Mouse (Mus musculus): ENCODE measurements around the gene Tom1. TPM values are rescaled to one million over a fixed set of nuclear protein-coding genes. Genes with fewer than 3 reads are reported as not detected.

Gene Tom1
- total RNA-seq, 2 experiments from 2014 or later = 34.4 to 42.1 TPM

DNA sequence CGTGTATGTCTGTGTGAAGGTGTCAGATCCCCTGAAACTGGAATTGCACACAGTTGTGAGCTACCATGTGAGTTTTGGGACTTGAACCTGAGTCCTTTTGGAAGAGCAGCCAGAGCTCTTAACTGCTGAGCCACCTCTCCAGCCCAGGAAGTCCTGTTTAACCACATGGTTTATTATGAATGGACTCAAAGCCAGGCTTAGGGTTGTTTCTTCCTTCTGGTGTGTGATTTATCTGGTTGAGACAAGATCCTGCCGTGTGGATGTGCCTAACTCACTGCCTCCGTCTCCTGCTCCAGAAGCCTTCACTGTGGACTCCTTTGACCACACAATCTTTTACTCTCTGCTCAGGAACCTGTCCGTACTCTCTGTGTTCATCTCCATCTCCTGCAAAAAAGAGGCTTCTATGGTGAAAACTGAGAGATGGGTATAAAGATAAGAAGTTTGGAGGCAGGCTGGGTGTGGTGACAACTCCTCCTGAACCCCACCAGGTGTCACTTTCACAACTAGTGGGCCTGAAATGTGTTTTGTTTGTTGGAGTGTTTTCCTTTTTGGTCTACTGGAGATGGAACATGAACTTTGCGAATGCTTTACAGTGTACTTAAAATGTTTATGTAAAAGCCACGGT, 48.8 kb downstream of the Tom1 start:
- intact Hi-C loops (cut with DNase I) = no loop called here
- DNase-seq (ENCODE audit: extremely low spot score in 1 of 2, low spot score in 2 of 2) = no peak

DNA sequence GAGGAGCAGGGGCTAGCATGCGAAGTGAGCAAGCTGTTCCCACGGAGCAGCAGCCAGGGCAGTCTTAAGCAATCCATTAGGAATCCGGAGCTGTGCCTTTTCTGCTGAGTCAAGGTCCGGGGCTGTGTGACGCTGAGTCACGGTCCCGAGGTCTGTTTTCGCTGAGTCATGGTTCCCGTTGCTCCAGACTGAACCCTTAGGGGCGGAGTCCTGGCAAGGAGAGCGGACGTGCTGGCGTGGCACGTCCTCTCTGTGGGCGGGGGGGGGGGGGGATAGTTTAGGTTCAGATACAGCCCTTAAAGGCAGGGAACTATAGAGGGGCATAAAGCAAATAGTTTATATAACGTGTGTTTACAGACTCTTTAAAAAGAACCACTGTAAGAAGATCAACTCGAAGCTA, 50.3 kb downstream of the Tom1 start:
- intact Hi-C loops (cut with DNase I) = no loop called here
- DNase-seq (ENCODE audit: extremely low spot score in 1 of 2, low spot score in 2 of 2) = peak; percentile 84 to 97

DNA sequence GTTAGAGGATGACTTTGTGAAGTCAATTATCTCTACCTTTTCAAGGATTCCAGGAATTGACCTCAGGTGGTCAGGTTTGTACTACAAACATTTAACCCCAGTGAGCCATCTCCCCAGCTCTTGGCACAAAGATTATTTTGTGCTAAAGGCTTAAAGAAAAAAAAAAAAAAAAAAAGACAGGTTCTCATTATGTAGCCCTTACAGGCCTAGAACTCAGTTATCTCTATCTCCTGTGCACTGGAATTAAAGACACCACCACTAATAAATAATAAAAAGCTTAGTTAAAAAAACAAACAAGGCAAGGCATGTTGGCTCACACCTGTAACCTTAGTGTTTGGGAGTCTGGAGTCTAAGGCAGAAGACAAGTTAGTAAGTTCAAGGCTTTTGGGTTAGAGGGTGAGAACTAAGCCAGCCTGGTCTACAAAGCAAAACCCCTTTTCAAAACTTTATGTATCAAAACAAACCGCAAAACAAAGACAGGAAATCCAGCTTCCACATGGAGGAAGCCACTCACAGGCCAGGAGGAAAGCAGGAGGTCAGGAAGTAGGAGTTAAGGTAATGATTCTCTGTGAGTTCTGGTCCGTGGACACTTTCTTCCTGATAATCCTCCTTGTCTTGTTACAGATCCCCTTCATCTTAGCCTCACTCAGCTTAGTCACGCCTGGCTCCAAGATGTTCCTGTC, 51.0 kb downstream of the Tom1 start:
- intact Hi-C loops (cut with DNase I) = no loop called here

DNA sequence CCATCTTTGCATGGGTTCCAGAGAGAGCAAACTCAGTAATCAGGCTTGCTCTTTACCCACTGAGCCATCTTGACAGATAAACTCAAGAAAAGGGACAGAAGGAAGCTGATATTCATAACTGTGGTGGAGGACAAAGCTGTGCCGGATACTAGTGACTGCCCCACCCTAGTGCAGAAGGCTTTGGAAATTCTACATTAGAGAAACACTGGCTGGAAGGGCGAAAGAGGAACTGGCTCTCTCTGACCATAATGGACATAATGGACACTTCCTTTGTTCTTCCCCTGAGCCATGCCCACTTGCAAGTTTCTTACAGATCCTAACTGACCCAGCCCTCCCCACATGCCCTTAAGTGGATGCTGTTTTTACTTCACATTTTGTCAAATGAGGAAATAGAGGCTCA, 52.5 kb downstream of the Tom1 start:
- intact Hi-C loops (cut with DNase I) = no loop called here
- no peak for DNase-seq (ENCODE audit: extremely low spot score in 1 of 2, low spot score in 2 of 2)

More for the DNA sequence above, 51.0 kb downstream of the Tom1 start:
- DNase-seq (ENCODE audit: extremely low spot score in 1 of 2, low spot score in 2 of 2) = no peak

DNA sequence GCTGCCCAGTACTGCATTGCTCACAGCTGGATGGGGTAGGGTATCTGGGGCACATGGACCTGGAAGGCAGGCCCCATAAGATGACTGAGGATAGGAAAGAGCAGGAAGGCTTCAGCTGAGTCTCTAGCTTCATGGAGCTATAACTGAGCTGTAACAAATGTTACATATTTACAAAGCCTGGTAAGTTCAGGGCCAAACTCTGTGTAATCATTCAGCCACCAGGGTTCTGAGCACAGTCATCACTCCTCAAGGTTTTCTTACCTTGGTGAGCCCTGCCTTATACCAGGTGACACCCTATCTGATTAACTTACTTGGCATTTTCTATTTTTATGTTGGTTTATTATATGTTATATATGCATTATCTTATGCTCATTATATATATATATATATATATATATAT, 53.6 kb downstream of the Tom1 start:
- intact Hi-C loops (cut with DNase I) = no loop called here
- DNase-seq (ENCODE audit: extremely low spot score in 1 of 2, low spot score in 2 of 2) = no peak

DNA sequence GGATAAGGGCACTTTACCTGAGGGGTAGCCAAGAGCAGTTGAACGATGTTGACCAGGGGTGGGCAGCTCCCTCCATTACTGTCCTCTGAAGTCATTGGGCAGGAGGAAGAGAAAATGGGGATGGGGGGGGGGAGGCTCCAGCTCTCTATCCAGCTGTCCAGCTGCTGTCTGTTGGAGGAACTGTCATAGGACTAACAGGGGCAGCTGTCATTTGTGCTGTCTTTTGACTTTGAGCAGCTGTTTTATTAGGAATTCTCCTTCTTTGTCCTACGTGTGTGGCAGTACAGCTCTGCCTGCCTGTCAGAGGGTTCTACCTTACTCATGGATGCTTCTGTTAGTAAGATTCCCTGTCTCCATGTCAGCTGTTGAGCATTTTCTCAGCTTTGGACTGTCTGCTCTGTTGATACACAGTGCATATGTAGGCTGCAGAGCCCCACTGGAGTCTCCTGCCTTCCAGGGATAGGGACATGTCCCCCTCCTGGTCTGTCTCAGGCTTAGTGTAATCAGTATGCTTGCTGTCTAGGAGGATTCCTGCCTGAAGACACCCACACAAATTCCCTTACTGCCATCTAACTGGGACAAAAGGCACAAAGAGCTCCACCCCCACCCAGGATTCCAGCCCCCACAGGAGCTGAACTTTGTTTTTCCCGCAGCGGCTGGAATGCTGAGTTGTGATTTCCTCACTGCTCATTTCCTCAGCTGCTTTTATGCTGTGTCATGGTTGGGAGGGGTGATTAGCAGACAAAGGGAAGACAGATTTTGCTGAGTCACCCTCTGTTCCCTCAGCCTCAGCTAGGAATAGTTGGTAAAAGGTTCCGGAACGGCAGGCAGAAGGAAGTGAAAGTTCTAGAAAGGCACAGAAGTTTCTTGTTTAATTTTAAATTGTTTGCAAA, 55.7 kb downstream of the Tom1 start:
- DNase-seq (ENCODE audit: extremely low spot score in 1 of 2, low spot score in 2 of 2) = peak; percentile 74 to 90
- intact Hi-C loops (cut with DNase I) = no loop called here

DNA sequence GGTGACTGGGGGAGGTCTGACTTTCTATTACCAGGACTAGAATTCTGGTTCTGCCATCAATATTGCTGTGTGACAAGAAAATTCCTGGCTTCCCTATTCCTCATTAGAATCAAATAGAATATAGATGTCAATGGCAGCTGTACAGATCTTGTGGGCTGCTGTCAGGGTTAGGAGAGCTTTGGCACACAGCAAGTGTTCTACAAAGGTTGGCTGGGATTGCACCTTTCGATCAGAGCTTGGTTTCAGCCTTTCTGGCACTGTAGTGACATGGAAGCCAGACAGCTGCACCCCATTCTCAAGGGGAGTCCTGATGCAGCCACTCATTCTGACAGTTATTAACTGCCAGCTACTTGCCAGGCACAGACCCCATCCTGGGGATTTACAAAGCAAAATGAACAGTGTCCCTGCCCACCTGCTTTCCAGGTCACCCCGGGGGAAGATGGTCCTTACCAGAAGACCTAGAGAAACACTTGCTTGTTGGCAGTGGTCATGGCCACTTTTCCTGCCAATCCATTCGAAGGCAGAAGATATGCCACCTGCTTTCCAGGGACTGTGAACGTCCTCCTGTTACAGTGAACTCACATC, 57.4 kb downstream of the Tom1 start:
- intact Hi-C loops (cut with DNase I) = no loop called here
- DNase-seq (ENCODE audit: extremely low spot score in 1 of 2, low spot score in 2 of 2) = no peak

DNA sequence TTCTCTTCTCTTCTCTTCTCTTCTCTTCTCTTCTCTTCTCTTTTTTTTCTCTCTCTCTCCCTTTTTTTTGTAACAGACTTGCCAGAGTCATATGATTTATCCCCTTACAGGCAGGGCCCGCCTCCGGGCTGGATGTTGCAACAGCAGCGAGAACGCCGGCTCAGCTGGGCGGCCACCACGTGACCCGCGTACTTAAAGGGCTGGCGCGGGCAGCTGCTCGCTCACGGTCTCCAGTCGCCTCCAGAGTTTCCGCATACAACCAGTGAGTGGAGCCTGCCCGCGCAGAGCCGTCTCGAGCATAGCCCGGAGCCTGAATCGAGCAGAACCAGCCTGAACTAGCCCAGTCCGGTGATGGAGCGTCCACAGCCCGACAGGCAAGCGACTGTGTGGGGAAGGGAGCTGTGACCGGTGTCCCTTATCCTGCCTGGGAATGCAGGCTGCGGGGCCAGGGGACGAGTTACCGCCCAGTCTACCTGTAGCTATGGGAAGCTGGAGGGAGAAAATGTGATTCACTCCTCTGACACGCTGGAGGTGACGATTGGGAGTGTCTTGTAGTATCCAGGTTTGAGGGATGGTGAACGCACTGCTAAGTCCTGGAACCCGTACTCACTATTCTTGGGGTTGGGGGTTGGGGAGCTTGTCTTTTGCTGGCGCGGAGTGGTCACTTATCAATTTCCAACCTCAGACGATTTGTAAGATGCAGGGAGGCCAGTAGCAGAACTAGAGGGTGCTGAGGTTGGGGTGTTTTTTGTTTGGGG, 60.1 kb downstream of the Tom1 start, which contains the start of gene Hmox1:
Hmox1 (plus strand) TSS at position 223 of the 758 bp plus-strand sequence.
- intact Hi-C loops (cut with DNase I) = no loop called here
- DNase-seq (ENCODE audit: extremely low spot score in 1 of 2, low spot score in 2 of 2) = peak; percentile 81 to 96

DNA sequence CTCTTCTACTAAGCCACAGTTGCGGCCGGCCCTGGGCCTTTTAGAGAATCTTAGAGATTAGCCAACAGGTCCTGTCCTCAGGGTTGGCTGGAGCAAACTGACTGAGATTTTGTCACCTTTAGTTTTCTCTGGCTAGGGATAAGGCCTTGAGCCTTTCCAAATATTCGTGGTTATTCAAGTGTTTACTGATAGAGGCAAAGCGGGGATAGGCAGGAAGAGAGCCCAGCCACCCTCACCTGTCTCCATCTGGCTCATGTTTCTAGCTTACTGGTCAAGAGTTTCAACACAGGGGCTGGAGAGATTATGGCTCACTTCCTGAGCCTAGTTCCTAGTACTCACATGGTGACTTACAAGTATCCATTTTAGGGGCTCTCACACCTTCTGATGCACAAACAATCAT, 69.5 kb downstream of the Tom1 start:
- intact Hi-C loops (cut with DNase I) = no loop called here
- DNase-seq (ENCODE audit: extremely low spot score in 1 of 2, low spot score in 2 of 2) = no peak

DNA sequence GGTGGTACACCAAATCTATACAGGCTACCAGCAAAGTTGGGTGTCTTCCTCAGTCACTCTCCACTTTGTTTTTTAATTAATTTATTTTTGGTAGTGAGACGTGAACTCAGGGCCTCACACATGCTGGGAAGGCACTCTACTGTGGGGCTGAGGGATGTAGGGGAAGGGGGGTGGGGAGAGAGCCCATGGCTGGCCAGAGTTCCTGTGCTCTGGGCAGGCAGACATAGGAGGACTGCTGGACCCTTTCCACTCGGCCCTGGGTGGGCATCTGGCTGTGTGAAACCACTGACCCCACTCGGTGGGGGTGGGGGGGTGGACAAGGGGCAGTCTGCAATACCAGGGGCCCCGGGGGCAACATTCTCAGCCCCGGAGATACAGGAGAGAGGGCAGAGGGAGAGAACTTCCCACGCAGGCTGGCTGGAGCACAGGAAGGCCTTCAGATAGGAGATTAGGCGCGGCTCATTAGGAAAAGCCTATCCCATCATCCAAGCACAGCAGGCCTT, 69.9 kb downstream of the Tom1 start:
- intact Hi-C loops (cut with DNase I) = no loop called here
- no peak for DNase-seq (ENCODE audit: extremely low spot score in 1 of 2, low spot score in 2 of 2)

DNA sequence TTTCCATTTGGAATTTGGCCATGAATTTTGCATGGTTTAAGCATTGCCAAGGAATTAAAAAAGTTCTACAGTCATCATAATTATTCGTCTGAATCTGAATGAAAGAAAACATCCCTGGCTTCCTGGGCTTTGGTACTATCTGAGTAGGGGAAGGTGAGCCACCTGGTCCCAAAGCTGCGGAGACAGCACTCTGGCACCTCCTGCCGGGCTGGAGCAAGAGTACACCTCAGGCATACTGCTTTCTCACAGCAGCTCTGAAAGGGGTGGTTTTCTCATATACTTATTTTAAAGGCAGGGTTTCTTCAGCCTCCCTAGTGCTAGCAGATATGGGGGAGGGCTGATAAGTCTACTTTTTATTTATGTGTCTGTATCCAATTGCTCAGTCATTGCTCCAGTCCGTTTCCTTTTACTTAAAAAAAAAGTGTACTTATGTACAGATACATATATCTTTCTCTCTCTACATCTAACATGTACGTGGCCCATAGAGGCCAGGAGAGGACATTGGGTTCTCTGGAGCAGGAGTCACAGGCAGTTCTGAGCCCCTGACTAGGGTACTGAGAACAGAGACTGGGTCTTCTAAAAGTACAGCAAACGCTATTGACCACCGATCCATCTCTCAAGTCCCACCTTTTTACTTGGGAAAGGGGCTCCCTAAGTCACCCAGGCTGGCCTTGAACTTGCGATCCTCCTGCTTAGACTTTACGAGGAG, 75.2 kb downstream of the Tom1 start:
- DNase-seq (ENCODE audit: extremely low spot score in 1 of 2, low spot score in 2 of 2) = peak; percentile 63 to 85
- intact Hi-C loops (cut with DNase I) = loop anchor here (2.0 kb wide), 1 partner anchor 36 kb away; no protein-coding TSS in a partner anchor

DNA sequence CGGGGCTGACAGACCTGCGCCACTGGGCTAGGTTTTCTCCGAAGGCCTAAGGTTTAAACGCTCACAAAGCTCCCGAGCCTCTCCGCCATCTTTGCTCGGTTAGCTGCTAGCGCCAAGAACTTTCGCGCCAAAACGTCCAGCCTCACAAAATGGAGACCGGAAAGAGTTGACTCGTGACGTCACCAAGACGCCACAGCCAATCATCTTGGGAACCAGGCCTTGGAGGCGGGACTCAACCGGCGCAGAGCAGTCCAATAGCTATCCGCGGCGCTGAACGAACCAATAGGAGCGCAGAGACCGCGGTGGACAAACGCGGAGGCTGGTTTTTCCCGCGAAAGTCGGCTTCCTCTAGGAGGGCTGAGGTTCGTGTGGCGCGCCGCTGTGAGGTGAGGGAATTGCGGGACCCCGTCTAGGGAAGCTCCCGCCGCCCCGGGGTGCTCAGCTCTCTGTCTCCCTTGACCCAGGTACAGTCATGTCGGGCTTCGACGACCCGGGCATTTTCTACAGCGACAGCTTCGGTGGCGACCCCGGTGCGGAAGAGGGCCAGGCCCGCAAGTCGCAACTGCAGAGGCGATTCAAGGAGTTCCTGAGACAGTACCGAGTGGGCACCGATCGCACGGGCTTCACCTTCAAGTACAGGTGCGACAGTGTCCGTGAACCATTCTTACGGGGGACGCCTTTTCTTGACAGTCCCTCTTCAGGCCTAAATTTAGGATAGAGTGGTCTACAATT, 75.9 kb downstream of the Tom1 start, which contains the start of gene Mcm5:
Mcm5 (plus strand) TSS at position 334 of the 732 bp plus-strand sequence.
- peak; percentile 99 to 100 for DNase-seq (ENCODE audit: extremely low spot score in 1 of 2, low spot score in 2 of 2)
- intact Hi-C loops (cut with DNase I) = loop anchor here (2.0 kb wide), 1 partner anchor 37 kb away; no protein-coding TSS in a partner anchor

DNA sequence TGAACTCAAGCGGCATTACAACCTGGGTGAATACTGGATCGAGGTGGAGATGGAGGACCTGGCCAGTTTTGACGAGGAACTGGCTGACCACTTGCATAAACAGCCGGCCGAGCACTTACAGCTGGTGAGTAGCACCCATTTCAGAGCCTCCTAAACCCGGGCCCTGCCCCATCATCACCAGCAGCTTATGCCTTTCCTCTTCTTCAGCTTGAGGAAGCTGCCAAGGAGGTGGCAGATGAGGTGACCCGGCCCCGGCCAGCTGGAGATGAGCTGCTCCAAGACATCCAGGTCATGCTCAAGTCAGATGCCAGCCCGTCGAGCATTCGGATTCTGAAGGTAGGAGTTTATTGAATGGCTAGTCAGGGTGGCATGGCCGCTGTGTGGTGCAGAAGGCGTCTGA, 76.6 kb downstream of the Tom1 start:
- intact Hi-C loops (cut with DNase I) = no loop called here
- peak in 1 of 2 experiments; percentile 29 for DNase-seq (ENCODE audit: extremely low spot score in 1 of 2, low spot score in 2 of 2)

DNA sequence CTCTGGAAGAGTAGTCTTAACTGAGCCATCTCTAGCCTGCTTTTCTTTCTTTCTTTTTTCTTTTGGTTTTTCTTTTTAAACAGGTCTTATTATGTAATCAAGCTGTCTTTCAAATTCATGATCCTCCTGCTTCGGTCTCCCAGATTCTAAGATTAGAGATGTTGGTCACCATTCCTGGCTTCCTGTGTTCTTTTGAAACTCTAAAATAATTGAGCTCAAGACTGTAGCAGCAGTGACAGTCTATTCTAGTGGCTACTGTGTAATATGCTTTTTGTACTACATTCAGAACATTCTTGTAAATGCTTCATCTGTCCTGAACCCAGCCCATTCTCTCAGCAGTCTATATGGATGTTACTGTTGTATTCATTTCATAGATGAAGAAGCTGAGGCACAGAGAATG, 85.0 kb downstream of the Tom1 start:
- no peak for DNase-seq (ENCODE audit: extremely low spot score in 1 of 2, low spot score in 2 of 2)
- intact Hi-C loops (cut with DNase I) = no loop called here

DNA sequence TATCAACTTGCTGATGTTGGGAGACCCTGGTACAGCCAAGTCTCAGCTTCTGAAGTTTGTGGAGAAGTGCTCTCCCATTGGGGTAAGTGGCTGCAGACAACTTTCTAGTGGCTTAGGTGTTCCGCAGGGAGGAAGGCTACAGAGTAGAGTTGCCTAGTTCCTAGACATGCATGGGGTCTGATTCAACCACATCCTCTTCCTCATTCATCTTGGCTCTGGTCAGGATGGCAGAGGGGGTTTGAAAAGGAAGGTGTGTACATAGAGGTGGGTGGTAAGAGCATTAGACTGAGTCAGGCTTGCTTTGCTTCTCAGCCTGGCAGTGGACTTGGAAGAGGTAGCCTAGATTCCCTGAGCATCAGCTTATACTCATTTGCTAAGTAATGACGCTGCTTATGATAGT, 85.8 kb downstream of the Tom1 start:
- DNase-seq (ENCODE audit: extremely low spot score in 1 of 2, low spot score in 2 of 2) = no peak
- intact Hi-C loops (cut with DNase I) = no loop called here

All from left cerebral cortex, postnatal 10 days (tissue).